9 mouse cellular contexts compared by ENCODE assay signal in genomic region chr15:84995967-84996366, GRCm38 (mm10). TPM values are rescaled to one million over a fixed set of nuclear protein-coding genes. Genes with fewer than 3 reads are reported as not detected.
DNase-seq lines count a peak whose midpoint lies in the region.
"Had no signal": no experiment of that assay in that cellular context is flagged by ENCODE, and none has a peak within 500 bp of the region (broad histone marks: within the 10 kb centered on the region; RNA-seq: fewer than 3 reads in every experiment).

No protein-coding gene starts in this region.

- DNase-seq in cerebellum, postnatal 14 days, result peak; percentile 70 to 87
- no peak for DNase-seq in cerebellum, adult 11 months
- peak; percentile 65 for DNase-seq in right cerebral cortex, postnatal 14 days
- DNase-seq in right cerebral cortex, postnatal 36 days (ENCODE audit: low spot score in 2 of 2), result no peak
- DNase-seq in cerebellum, postnatal 25 days, result peak; percentile 54 to 75
- peak; percentile 83 for DNase-seq in heart, postnatal 4 days
- DNase-seq in lung, postnatal 25 days (ENCODE audit: low spot score), result peak; percentile 74
- DNase-seq in thymus, postnatal 25 days, result peak; percentile 57

RNA-seq across cellular contexts. Expression of gene 5031439G07Rik, which starts 7.6 kb away (rescaled TPM):
- 10 to 100 TPM; 22.2 to 23.8 TPM for total RNA-seq in heart, postnatal 4 days (2021)

RNA-seq across cellular contexts. Expression of gene Upk3a, which starts 21.0 kb away (rescaled TPM):
- total RNA-seq in heart, postnatal 4 days (2021), result not detected
- total RNA-seq: adrenal gland, postnatal 4 days had no signal

RNA-seq across cellular contexts. Expression of gene Fam118a, which starts 32.8 kb away (rescaled TPM):
- 10 to 100 TPM; 14.6 to 14.9 TPM for total RNA-seq in heart, postnatal 4 days (2021)

Comparison
In these comparisons a context has a peak if more than half of its experiments do, and no peak if none do; other contexts are left out.
1. DNase-seq: peak in cerebellum, postnatal 14 days (2 of 2), right cerebral cortex, postnatal 14 days (single experiment), cerebellum, postnatal 25 days (2 of 2), heart, postnatal 4 days (single experiment), lung, postnatal 25 days (single experiment) and thymus, postnatal 25 days (single experiment); none in cerebellum, adult 11 months (single experiment) and right cerebral cortex, postnatal 36 days (0 of 2).